ENCODE assay signal across 20 mouse cellular contexts in the genomic region with DNA sequence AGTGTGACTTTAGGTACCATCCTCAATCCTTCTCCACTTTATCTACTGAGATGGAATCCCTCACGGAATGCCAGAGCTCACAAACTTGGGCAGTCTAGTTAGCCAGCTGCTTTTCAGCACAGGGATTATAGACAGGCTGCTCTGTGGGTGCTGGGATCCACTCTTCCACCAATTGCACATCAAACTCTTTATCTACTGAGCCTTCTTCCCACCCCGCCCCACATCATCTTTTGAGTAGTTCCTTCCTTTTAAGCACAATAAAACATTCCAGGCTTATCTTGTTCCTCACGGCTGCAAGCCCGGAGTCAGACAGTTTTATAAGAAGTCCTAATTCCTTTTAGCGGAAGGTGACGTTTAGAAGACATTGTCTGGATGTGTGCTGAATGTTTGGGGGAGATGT. TPM values are rescaled to one million over a fixed set of nuclear protein-coding genes. Genes with fewer than 3 reads are reported as not detected.
A peak's percentile ranks its signal among the peaks of the same experiment; 100 is the strongest.
DNase-seq lines count a peak whose midpoint lies in the region; ATAC-seq and TF ChIP-seq lines count a peak whose summit lies in the region.
"Had no signal": no experiment of that assay in that cellular context is flagged by ENCODE, and none has a peak within 500 bp of the region (broad histone marks: within the 10 kb centered on the region; RNA-seq: fewer than 3 reads in every experiment).

No protein-coding gene starts in this region.

- H3K4me1 ChIP-seq in heart, adult 2 months (ENCODE audit: control insufficient read depth, insufficient read depth, low read length): peaks cover 9% of the 10 kb centered on the region
- no peaks in the 10 kb centered on the region for H3K4me1 ChIP-seq in kidney, embryonic 14.5 days (ENCODE audit: control insufficient read depth, insufficient read depth, low read length)
- H3K4me1 ChIP-seq in kidney, postnatal 0 days (replicated peaks; ENCODE audit: insufficient read depth, low read length): no peaks in the 10 kb centered on the region
- H3K4me1 ChIP-seq: embryonic facial prominence, embryonic 12.5 days; forebrain, embryonic 15.5 days; hindbrain, embryonic 13.5 days had no signal

- 0 out of 2 replicates have a peak, but pooled peaks have one; percentile 23 for TF ChIP-seq EP300 in heart, adult 2 months (IDR thresholded peaks at IDR 0.05; ENCODE audit: insufficient read depth, low read depth, low read length)

- no peak for TF ChIP-seq POLR2A in heart, adult 2 months (IDR thresholded peaks at IDR 0.05; ENCODE audit: insufficient read depth, low read depth, low read length)

- no peak for TF ChIP-seq CTCF in heart, adult 2 months (IDR thresholded peaks at IDR 0.05)
- no peak for TF ChIP-seq CTCF in kidney, postnatal 0 days (IDR thresholded peaks at IDR 0.05; ENCODE audit: low read depth)

- H3K9me3 ChIP-seq in kidney, embryonic 14.5 days (ENCODE audit: control insufficient read depth, low read length): no peaks in the 10 kb centered on the region
- no peaks in the 10 kb centered on the region for H3K9me3 ChIP-seq in kidney, postnatal 0 days (replicated peaks; ENCODE audit: low read length)
- H3K9me3 ChIP-seq: embryonic facial prominence, embryonic 12.5 days; forebrain, embryonic 15.5 days; hindbrain, embryonic 13.5 days had no signal

- H3K36me3 ChIP-seq in heart, adult 2 months (ENCODE audit: control insufficient read depth, insufficient read depth, low read length): peaks cover 2% of the 10 kb centered on the region; the same call in 1 of the 2 replicates
- no peaks in the 10 kb centered on the region for H3K36me3 ChIP-seq in kidney, embryonic 14.5 days (ENCODE audit: control insufficient read depth, insufficient read depth, low read length)
- no peaks in the 10 kb centered on the region for H3K36me3 ChIP-seq in kidney, postnatal 0 days (ENCODE audit: insufficient read depth, low read length)
- H3K36me3 ChIP-seq: embryonic facial prominence, embryonic 12.5 days; forebrain, embryonic 15.5 days; hindbrain, embryonic 13.5 days had no signal

- intact Hi-C loops in heart, adult 2 months (cut with DNase I): loop anchor here (2.0 kb wide), 1 partner anchor 14 kb away; no protein-coding TSS in a partner anchor

- WGBS in heart, adult 2 months: 25% methylated on average over 6 of the region's 6 CpGs
- 75% methylated on average over 6 of the region's 6 CpGs for WGBS in kidney, embryonic 14.5 days
- WGBS in kidney, postnatal 0 days: 59% methylated on average over 6 of the region's 6 CpGs

- no peak for DNase-seq in heart, adult 2 months
- DNase-seq in heart, adult 8-10 months (ENCODE audit: low spot score): no peak
- peak; percentile 10 for DNase-seq in kidney, adult 11 months
- peak; percentile 25 for DNase-seq in kidney, postnatal 0 days (ENCODE audit: low spot score)
- DNase-seq in kidney, postnatal 4 days: no peak
- DNase-seq in kidney, postnatal 36 days: peak; percentile 25 to 47
- no peak for DNase-seq in right cerebral cortex, postnatal 36 days (ENCODE audit: low spot score in 2 of 2)
- DNase-seq: adrenal gland, postnatal 10 days; cerebellum, adult 11-12 months; cerebellum, adult 9-10 months; cerebellum, postnatal 25 days; gastrocnemius, postnatal 36 days had no signal

- no peaks in the 10 kb centered on the region for H3K27me3 ChIP-seq in heart, adult 2 months (ENCODE audit: control insufficient read depth, insufficient read depth, low read length)
- no peaks in the 10 kb centered on the region for H3K27me3 ChIP-seq in kidney, embryonic 14.5 days (ENCODE audit: control insufficient read depth, insufficient read depth, low read length)
- no peaks in the 10 kb centered on the region for H3K27me3 ChIP-seq in kidney, postnatal 0 days (ENCODE audit: insufficient read depth, low read length)
- H3K27me3 ChIP-seq: embryonic facial prominence, embryonic 12.5 days; forebrain, embryonic 15.5 days; hindbrain, embryonic 13.5 days had no signal

- ATAC-seq in kidney, embryonic 14.5 days (ENCODE audit: low FRiP score, low TSS enrichment): no peak
- no peak for ATAC-seq in kidney, postnatal 0 days (replicated peaks; ENCODE audit: low FRiP score, low read depth)
- ATAC-seq: forebrain, embryonic 15.5 days; hindbrain, postnatal 0 days had no signal

- H3K27ac ChIP-seq in heart, adult 2 months: peak overlapping the region; percentile 38
- H3K27ac ChIP-seq in kidney, embryonic 14.5 days (ENCODE audit: low read depth, low read length): no peak overlapping the region
- H3K27ac ChIP-seq in kidney, postnatal 0 days: no peak overlapping the region
- H3K27ac ChIP-seq: embryonic facial prominence, embryonic 12.5 days; forebrain, embryonic 15.5 days; hindbrain, embryonic 13.5 days; hindbrain, postnatal 0 days had no signal

- H3K4me2 ChIP-seq in kidney, embryonic 14.5 days (replicated peaks; ENCODE audit: low read depth, low read length): no peak overlapping the region
- no peak overlapping the region for H3K4me2 ChIP-seq in kidney, postnatal 0 days (ENCODE audit: low read length)
- H3K4me2 ChIP-seq: embryonic facial prominence, embryonic 12.5 days; forebrain, embryonic 15.5 days; hindbrain, embryonic 13.5 days had no signal

- H3K4me3 ChIP-seq in heart, adult 2 months: no peak overlapping the region
- H3K4me3 ChIP-seq in kidney, embryonic 14.5 days (ENCODE audit: low read length): no peak overlapping the region
- H3K4me3 ChIP-seq in kidney, postnatal 0 days (replicated peaks; ENCODE audit: low read depth, low read length): no peak overlapping the region
- H3K4me3 ChIP-seq: embryonic facial prominence, embryonic 12.5 days; forebrain, embryonic 15.5 days; hindbrain, embryonic 13.5 days had no signal

- H3K79me2 ChIP-seq in heart, adult 2 months (replicated peaks; ENCODE audit: control insufficient read depth, insufficient read depth, low read length): no peaks in the 10 kb centered on the region

- no peak overlapping the region for H3K9ac ChIP-seq in heart, adult 2 months (ENCODE audit: low read depth, low read length)
- H3K9ac ChIP-seq in kidney, embryonic 14.5 days (ENCODE audit: low read depth, low read length): no peak overlapping the region
- H3K9ac ChIP-seq in kidney, postnatal 0 days (ENCODE audit: low read depth, low read length): no peak overlapping the region
- H3K9ac ChIP-seq: embryonic facial prominence, embryonic 12.5 days; forebrain, embryonic 15.5 days; hindbrain, embryonic 13.5 days had no signal

RNA-seq across cellular contexts. Expression of gene Lamc1, which starts 36.4 kb away (rescaled TPM):
- total RNA-seq in heart, adult 2 months (2021): 100 to 1,000 TPM; 111 to 116 TPM
- 103 and 138 TPM in 2 replicates for polyA plus RNA-seq in heart, adult 2 months (2012; rRNA removed)
- 100 to 1,000 TPM in 2 of 4 experiments, 10 to 100 TPM in 2; 83.2 to 109 (median 98.8) TPM for total RNA-seq in heart, adult 8-10 months (2022)
- polyA plus RNA-seq in kidney, embryonic 14.5 days (2014; fragmentation: Nextera tagmentation; extraction: Ambion mirVana): 112 and 151 TPM in 2 replicates
- polyA plus RNA-seq in kidney, postnatal 0 days (2015; fragmentation: Nextera tagmentation; extraction: Ambion mirVana): 106 and 107 TPM in 2 replicates

RNA-seq across cellular contexts. Expression of gene Shcbp1l, which starts 56.0 kb away (rescaled TPM):
- not detected for total RNA-seq in heart, adult 2 months (2021)
- polyA plus RNA-seq in heart, adult 2 months (2012; rRNA removed): 0.06 TPM in 1 of 2 replicates, not detected in the other
- total RNA-seq in heart, adult 8-10 months (2022): not detected
- 0.58 and 0.71 TPM in 2 replicates for polyA plus RNA-seq in kidney, embryonic 14.5 days (2014; fragmentation: Nextera tagmentation; extraction: Ambion mirVana)
- polyA plus RNA-seq in kidney, postnatal 0 days (2015; fragmentation: Nextera tagmentation; extraction: Ambion mirVana): 0.23 and 0.39 TPM in 2 replicates
- total RNA-seq: gastrocnemius, adult 8-10 months; gastrocnemius, postnatal 36 days; heart, adult 18-20 months; hematopoietic stem cell, adult 5-6 weeks had no signal

Comparison
In these comparisons a context has a peak if more than half of its experiments do, and no peak if none do; other contexts are left out.
1. DNase-seq: peak in kidney, adult 11 months (single experiment), kidney, postnatal 0 days (single experiment) and kidney, postnatal 36 days (2 of 2); none in heart, adult 2 months (0 of 2), heart, adult 8-10 months (single experiment), kidney, postnatal 4 days (0 of 2) and right cerebral cortex, postnatal 36 days (0 of 2).